Mouse (Mus musculus): ENCODE data around the gene Tcp11.

DNA sequence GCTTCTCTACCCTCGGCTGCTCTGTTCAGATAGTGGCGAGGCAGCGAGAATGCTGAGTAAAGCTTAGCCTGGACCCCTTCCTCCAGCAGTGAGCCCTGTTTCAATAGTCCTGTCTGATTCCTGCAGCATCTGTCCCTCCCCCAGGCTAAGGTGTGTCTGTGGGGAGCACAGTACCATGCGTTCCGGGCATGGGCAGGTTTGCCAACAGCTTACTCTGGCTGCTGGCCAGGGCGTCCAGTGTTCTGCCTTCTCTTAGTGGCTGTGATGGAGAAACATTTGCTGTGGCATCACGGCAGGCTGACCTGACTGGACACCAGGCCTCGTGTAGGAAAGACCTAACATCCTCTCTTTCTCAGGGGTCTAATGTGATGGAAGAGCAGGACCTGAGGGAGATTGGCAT lies 30.2 kb downstream of the Tcp11 start:
- no peak for TF ChIP-seq CTCF (IDR thresholded peaks at IDR 0.05; ENCODE audit: borderline replicate concordance, insufficient read depth, low read length)
- TF ChIP-seq POLR2A (IDR thresholded peaks at IDR 0.05; ENCODE audit: low read depth, low read length): no peak

Measured in embryonic fibroblast, embryonic 13.5 days (primary cell).